Mouse (Mus musculus): ENCODE measurements around the gene S100a1. TPM values are rescaled to one million over a fixed set of nuclear protein-coding genes. Genes with fewer than 3 reads are reported as not detected.

Gene S100a1
- polyA plus RNA-seq, 1 experiment from 2014 or later = 59.3 TPM

DNA sequence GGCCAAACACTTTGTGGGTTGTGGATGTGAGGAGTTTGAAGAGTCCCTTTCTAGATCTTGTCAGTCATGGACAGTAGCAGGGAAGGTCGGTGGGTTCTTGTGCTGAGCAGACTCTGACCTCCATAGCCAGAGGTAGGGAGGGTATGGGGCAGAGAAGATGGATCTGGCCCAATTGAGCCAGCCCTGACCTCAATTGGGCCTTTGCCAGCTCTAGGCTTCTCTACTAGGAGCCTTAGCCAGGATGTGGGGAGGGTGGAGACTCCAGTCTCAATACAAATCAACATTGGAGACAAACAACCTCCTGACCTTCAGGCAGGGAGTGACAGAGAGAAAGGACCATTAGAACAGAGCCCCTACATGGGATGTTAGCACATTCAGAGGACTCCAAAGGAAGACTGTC, 1.1 kb upstream of the S100a1 start:
- WGBS = 25% methylated on average over 1 of the region's 1 CpGs
- no peak; the same call in 1 of the 2 replicates for ATAC-seq (ENCODE audit: low read depth)
- H3K4me1 ChIP-seq (replicated peaks; ENCODE audit: control insufficient read depth, insufficient read depth, low read length) = peaks cover 12% of the 10 kb centered on the region
- peak overlapping the region; percentile 57 for H3K4me3 ChIP-seq (ENCODE audit: low read length)
- H3K27ac ChIP-seq (ENCODE audit: low read length) = peak overlapping the region; percentile 58; the same call in 1 of the 2 replicates
- H3K9me3 ChIP-seq (ENCODE audit: control insufficient read depth, low read length) = no peaks in the 10 kb centered on the region
- H3K27me3 ChIP-seq (ENCODE audit: control insufficient read depth, insufficient read depth, low read depth, low read length) = no peaks in the 10 kb centered on the region
- peak overlapping the region; percentile 76 for H3K4me2 ChIP-seq (ENCODE audit: low read depth, low read length)
- peak overlapping the region; percentile 66 for H3K9ac ChIP-seq (ENCODE audit: low read length)
- H3K36me3 ChIP-seq (ENCODE audit: control insufficient read depth, insufficient read depth, low read length) = no peaks in the 10 kb centered on the region

DNA sequence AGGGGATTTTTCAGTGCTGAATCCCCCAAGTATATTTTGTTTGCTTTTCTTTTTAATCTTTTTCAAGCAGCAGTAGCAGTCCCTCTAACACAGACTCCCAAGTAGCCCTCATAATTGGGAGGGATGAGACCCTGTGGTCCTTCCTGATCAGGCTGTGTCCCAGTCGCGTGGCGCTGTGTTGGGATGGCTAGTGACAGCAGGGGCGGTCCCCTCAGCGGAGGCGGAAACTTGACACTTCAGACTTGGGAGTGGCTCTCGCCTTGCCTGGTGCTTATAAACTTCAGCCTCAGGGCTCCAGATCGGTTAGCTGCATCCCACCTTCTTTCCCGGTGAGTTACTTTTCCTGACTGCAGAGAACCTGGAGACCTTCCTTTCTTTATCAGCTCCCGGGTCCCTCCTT, 499 bp upstream of the S100a1 start:
- peak overlapping the region; percentile 66 for H3K9ac ChIP-seq (ENCODE audit: low read length)
- peak; percentile 89 for ATAC-seq (ENCODE audit: low read depth)
- no peaks in the 10 kb centered on the region for H3K9me3 ChIP-seq (ENCODE audit: control insufficient read depth, low read length)
- peak overlapping the region; percentile 76 for H3K4me2 ChIP-seq (ENCODE audit: low read depth, low read length)
- peak overlapping the region; percentile 58 for H3K27ac ChIP-seq (ENCODE audit: low read length)
- H3K4me1 ChIP-seq (replicated peaks; ENCODE audit: control insufficient read depth, insufficient read depth, low read length) = peaks cover 13% of the 10 kb centered on the region
- peak overlapping the region; percentile 57 for H3K4me3 ChIP-seq (ENCODE audit: low read length)
- 0% methylated on average over 10 of the region's 10 CpGs for WGBS
- no peaks in the 10 kb centered on the region for H3K36me3 ChIP-seq (ENCODE audit: control insufficient read depth, insufficient read depth, low read length)
- no peaks in the 10 kb centered on the region for H3K27me3 ChIP-seq (ENCODE audit: control insufficient read depth, insufficient read depth, low read depth, low read length)

DNA sequence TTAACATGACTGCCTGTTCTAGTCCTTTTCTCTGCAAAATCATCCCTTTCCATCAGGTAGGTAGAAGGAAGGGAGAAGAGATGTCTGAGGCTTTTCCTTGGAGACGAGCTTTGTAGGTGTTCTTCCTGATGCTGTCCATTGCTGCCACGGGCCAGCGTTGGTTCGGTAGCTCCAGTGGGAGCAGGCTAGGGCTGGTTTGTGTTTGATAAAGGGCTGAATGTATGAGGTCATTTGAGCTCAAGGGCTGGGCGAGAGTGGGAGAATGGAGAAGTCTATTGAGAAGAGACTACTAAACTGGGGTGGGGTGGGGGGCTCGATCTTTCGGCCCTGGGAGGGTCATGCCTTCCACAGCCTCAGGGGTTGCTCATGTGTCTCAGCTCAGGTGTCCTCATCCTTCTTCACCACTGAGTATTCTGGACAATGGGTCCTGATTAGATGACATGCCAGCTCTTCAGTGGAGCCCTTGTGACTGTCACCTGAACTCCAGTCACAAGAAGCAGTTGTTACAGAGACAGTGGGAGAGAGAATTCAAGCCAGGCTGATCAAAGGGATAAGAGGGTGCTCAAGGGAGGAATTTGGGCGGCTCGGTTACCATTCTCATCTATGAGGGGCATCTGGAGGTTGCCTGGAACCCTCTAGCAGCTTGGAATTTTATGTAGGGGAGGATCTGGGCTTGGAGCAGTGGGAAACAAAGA, 1.1 kb downstream of the S100a1 start:
- Histone ChIP-seq H3K27ac (ENCODE audit: low read length) (no peak overlapping the region), H3K4me3 (ENCODE audit: low read length) (no peak overlapping the region), H3K9me3 (ENCODE audit: control insufficient read depth, low read length) (no peaks in the 10 kb centered on the region), H3K4me2 (ENCODE audit: low read depth, low read length) (peak overlapping the region; percentile 76), H3K4me1 (replicated peaks; ENCODE audit: control insufficient read depth, insufficient read depth, low read length) (peaks cover 17% of the 10 kb centered on the region), H3K36me3 (ENCODE audit: control insufficient read depth, insufficient read depth, low read length) (no peaks in the 10 kb centered on the region), H3K9ac (ENCODE audit: low read length) (no peak overlapping the region), H3K27me3 (ENCODE audit: control insufficient read depth, insufficient read depth, low read depth, low read length) (no peaks in the 10 kb centered on the region)
- WGBS = 71% methylated on average over 9 of the region's 9 CpGs
- ATAC-seq (ENCODE audit: low read depth) = no peak

DNA sequence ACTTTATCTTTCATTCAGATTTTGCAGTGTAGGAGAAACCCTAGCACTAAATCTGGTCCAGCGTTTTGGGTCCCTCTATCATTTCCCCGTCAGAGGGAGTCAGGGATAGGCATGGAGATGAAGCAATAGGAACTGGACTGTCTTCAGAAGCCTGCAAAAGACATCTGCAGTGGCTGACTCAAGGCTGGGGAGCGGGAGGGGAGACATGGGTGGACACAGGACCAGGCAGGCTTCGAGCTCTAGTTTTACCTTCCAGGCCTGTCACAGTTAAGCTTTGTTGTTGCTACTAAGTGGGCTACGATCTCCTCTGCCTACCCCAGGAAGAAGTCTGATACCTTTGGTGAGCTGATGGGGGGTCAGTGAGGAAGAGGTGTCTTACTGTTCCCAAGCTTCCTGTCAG, 1.9 kb downstream of the S100a1 start:
- no peaks in the 10 kb centered on the region; the same call in 1 of the 2 replicates for H3K36me3 ChIP-seq (ENCODE audit: control insufficient read depth, insufficient read depth, low read length)
- H3K4me1 ChIP-seq (replicated peaks; ENCODE audit: control insufficient read depth, insufficient read depth, low read length) = peaks cover 25% of the 10 kb centered on the region
- no peak overlapping the region for H3K4me3 ChIP-seq (ENCODE audit: low read length)
- H3K9me3 ChIP-seq (ENCODE audit: control insufficient read depth, low read length) = no peaks in the 10 kb centered on the region
- ATAC-seq (ENCODE audit: low read depth) = no peak
- H3K4me2 ChIP-seq (ENCODE audit: low read depth, low read length) = no peak overlapping the region
- H3K27me3 ChIP-seq (ENCODE audit: control insufficient read depth, insufficient read depth, low read depth, low read length) = no peaks in the 10 kb centered on the region
- H3K9ac ChIP-seq (ENCODE audit: low read length) = no peak overlapping the region
- 82% methylated on average over 5 of the region's 5 CpGs for WGBS
- H3K27ac ChIP-seq (ENCODE audit: low read length) = no peak overlapping the region

DNA sequence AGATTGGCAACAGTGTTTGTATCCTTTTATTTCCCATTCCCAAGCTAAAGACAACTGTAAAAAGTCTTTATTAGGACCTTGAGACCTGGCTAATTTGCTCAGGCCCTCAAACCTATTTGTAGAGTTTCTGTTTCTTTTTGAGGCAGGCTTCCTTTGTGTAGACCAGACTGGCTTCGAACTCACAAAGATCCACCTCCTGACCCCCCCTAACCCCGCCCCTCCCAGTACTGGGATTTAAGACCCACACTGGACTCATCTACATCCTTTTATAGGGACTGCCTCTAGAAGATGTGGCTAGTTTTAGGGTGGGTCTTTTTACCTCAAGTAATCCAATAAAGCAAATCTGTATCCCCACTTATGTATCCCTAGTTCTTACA, 4.5 kb downstream of the S100a1 start:
- Histone ChIP-seq H3K9me3 (ENCODE audit: control insufficient read depth, low read length) (no peaks in the 10 kb centered on the region), H3K4me1 (replicated peaks; ENCODE audit: control insufficient read depth, insufficient read depth, low read length) (peaks cover 25% of the 10 kb centered on the region), H3K4me3 (ENCODE audit: low read length) (peak overlapping the region; percentile 98), H3K36me3 (ENCODE audit: control insufficient read depth, insufficient read depth, low read length) (peaks cover 16% of the 10 kb centered on the region), H3K9ac (ENCODE audit: low read length) (peak overlapping the region; percentile 50), H3K27ac (ENCODE audit: low read length) (peak overlapping the region; percentile 70; the same call in 1 of the 2 replicates), H3K27me3 (ENCODE audit: control insufficient read depth, insufficient read depth, low read depth, low read length) (no peaks in the 10 kb centered on the region), H3K4me2 (ENCODE audit: low read depth, low read length) (peak overlapping the region; percentile 65)
- no peak for ATAC-seq (ENCODE audit: low read depth)
- WGBS = 20% methylated on average over 2 of the region's 2 CpGs

DNA sequence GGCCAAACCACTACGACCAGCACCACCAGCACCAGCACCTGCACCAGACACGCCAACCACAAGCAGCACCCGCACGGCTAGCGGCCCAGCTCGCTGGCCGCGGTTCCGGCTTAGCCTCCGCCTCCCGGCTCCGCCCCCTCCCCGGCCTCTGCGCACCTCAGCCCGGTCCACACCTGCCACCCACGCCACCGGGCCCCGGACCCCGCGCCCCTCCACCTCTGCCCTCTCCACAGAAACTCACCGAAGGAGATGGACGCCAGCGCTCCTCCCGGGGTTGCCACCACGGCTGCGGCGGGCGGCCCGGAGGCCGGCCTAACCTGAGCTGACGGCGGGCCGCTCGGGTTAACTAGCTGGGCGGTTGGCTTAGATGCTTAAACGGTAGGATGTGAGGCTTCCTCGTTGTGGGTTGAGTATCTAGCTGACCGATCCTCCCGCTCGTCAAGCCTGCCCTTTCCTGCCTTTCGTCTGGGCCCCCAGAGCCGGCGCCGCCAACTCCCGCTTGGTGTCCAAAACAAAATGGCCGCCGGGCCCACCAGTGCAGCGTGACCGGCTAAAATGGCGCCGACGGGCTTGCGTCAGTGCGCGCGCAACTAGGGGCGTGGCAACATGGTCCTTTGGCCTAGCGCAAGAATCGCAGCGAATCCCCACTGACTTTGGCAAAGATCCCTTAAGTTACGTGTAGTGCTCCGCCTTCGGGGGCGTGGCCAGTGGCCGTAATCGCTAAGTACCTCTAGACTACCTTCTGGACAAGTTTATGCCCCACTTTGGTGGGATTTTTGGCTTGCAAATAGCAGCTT, 5.0 kb downstream of the S100a1 start, which contains the start of gene Chtop:
Gene Chtop, minus strand, starts transcription at position 549 of the 797 bp plus-strand sequence.
- Histone ChIP-seq H3K4me1 (replicated peaks; ENCODE audit: control insufficient read depth, insufficient read depth, low read length) (peaks cover 24% of the 10 kb centered on the region), H3K9me3 (ENCODE audit: control insufficient read depth, low read length) (no peaks in the 10 kb centered on the region), H3K27me3 (ENCODE audit: control insufficient read depth, insufficient read depth, low read depth, low read length) (no peaks in the 10 kb centered on the region), H3K4me3 (ENCODE audit: low read length) (peak within 1 kb of the TSS; percentile 98), H3K36me3 (ENCODE audit: control insufficient read depth, insufficient read depth, low read length) (peaks cover 18% of the 10 kb centered on the region), H3K27ac (ENCODE audit: low read length) (peak within 1 kb of the TSS; percentile 93), H3K4me2 (ENCODE audit: low read depth, low read length) (peak within 1 kb of the TSS; percentile 86), H3K9ac (ENCODE audit: low read length) (peak within 1 kb of the TSS; percentile 99)
- ATAC-seq (ENCODE audit: low read depth) = peak; percentile 94
- WGBS = under 1% methylated on average over 60 of the region's 66 CpGs

DNA sequence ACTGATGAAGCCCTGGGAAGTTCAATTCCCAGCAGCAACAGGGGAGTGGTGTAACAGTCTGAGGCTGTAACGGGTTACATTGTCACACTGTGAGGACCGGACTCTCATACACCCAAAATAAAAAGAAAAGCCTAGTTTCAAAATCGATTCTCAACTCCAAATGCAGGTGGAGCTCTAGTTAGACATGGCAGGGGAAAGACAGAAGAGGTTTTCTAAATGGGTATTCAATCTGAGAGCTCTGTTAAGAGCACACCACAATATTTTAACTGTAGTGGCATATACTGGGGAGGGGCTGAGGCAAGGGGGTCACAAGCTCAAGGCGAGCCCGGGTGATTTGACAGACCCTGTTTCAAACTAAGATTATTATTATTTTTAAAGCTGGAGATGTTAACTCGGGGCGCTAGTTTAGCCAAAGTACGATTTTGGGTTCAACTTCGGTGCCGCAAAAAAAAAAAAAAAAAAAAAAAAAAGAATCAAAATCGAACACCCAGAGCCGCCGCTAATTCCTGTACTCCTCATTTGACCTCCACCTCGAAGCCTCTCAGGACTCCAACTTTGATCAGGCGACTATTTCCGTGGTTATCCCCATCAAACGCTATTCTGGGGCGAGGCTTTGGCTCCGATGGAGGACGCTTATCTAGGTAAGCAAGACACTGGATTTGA, 5.8 kb downstream of the S100a1 start:
- H3K36me3 ChIP-seq (ENCODE audit: control insufficient read depth, insufficient read depth, low read length) = peaks cover 22% of the 10 kb centered on the region
- ATAC-seq (ENCODE audit: low read depth) = no peak
- WGBS = 2% methylated on average over 20 of the region's 20 CpGs

DNA sequence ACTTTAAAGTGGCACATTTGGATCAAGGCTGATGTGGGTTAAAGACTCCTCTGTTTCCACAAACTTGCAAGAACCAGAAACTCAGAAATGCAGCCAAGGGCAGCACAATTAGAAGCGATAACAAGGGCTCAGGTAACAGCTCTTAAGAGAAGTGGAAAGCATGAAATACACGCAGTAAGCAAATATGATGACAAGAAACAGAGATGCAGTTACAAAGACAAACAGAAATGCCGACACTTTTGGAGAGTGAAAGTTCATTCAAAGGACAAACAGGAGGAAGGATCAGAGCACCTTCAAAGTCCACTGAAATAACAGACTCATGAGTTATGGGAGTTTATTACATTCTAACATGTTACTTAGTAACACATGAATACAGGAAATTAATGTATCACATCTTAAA, 7.8 kb downstream of the S100a1 start:
- Histone ChIP-seq H3K27me3 (ENCODE audit: control insufficient read depth, insufficient read depth, low read depth, low read length) (no peaks in the 10 kb centered on the region), H3K4me3 (ENCODE audit: low read length) (no peak overlapping the region), H3K36me3 (ENCODE audit: control insufficient read depth, insufficient read depth, low read length) (peaks cover 38% of the 10 kb centered on the region), H3K27ac (ENCODE audit: low read length) (no peak overlapping the region), H3K9ac (ENCODE audit: low read length) (no peak overlapping the region), H3K4me2 (ENCODE audit: low read depth, low read length) (no peak overlapping the region), H3K4me1 (replicated peaks; ENCODE audit: control insufficient read depth, insufficient read depth, low read length) (peaks cover 25% of the 10 kb centered on the region), H3K9me3 (ENCODE audit: control insufficient read depth, low read length) (no peaks in the 10 kb centered on the region)
- ATAC-seq (ENCODE audit: low read depth) = no peak
- WGBS = 56% methylated on average over 3 of the region's 3 CpGs

More for the DNA sequence above, 5.8 kb downstream of the S100a1 start:
- H3K4me3 ChIP-seq (ENCODE audit: low read length) = peak overlapping the region; percentile 98
- H3K9ac ChIP-seq (ENCODE audit: low read length) = peak overlapping the region; percentile 99
- H3K9me3 ChIP-seq (ENCODE audit: control insufficient read depth, low read length) = no peaks in the 10 kb centered on the region
- no peaks in the 10 kb centered on the region for H3K27me3 ChIP-seq (ENCODE audit: control insufficient read depth, insufficient read depth, low read depth, low read length)
- peaks cover 20% of the 10 kb centered on the region for H3K4me1 ChIP-seq (replicated peaks; ENCODE audit: control insufficient read depth, insufficient read depth, low read length)
- peak overlapping the region; percentile 93 for H3K27ac ChIP-seq (ENCODE audit: low read length)
- H3K4me2 ChIP-seq (ENCODE audit: low read depth, low read length) = peak overlapping the region; percentile 86

DNA sequence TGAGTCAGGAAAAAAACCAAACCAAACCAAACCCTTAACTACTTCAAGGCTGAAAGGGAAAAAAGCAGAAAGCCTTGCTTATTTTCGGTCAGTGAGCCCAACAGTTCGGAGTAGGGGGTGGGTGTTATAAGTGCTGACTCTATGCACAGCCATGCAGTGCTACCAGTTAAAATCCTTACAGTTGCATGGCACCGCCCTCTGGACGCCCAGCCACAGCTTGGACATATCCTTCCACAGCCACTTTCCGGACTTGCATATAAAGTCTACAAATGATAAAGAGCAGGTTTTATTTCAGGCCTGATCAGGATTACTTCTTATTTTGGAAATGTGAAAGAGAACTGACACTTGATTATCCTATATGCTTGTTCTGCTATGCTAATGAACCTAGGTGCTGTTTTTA, 9.0 kb downstream of the S100a1 start:
- ATAC-seq (ENCODE audit: low read depth) = no peak
- WGBS = 84% methylated on average over 5 of the region's 5 CpGs
- no peak overlapping the region for H3K27ac ChIP-seq (ENCODE audit: low read length)
- no peaks in the 10 kb centered on the region for H3K9me3 ChIP-seq (ENCODE audit: control insufficient read depth, low read length)
- no peak overlapping the region for H3K4me2 ChIP-seq (ENCODE audit: low read depth, low read length)
- H3K4me3 ChIP-seq (ENCODE audit: low read length) = no peak overlapping the region
- no peaks in the 10 kb centered on the region for H3K27me3 ChIP-seq (ENCODE audit: control insufficient read depth, insufficient read depth, low read depth, low read length)
- peaks cover 42% of the 10 kb centered on the region for H3K36me3 ChIP-seq (ENCODE audit: control insufficient read depth, insufficient read depth, low read length)
- no peak overlapping the region for H3K9ac ChIP-seq (ENCODE audit: low read length)
- peaks cover 25% of the 10 kb centered on the region for H3K4me1 ChIP-seq (replicated peaks; ENCODE audit: control insufficient read depth, insufficient read depth, low read length)

Measured in lung, embryonic 16.5 days (tissue).